Mouse (Mus musculus): ENCODE results near the gene Trh.

The Trh gene

GRCm38 (mm10) chr6:92224981-92225380 is 19.5 kb downstream of the Trh start:
- DNase-seq (ENCODE audit: low spot score in 2 of 2): no peak

GRCm38 (mm10) chr6:92222021-92222420 is 22.4 kb downstream of the Trh start:
- no peak for DNase-seq (ENCODE audit: low spot score in 2 of 2)

GRCm38 (mm10) chr6:92221604-92222003 is 22.8 kb downstream of the Trh start:
- DNase-seq (ENCODE audit: low spot score in 2 of 2): no peak

GRCm38 (mm10) chr6:92219445-92219844 is 25.0 kb downstream of the Trh start:
- DNase-seq (ENCODE audit: low spot score in 2 of 2): no peak

- DNase-seq (ENCODE audit: low spot score in 2 of 2): peak; percentile 89 to 95
Observed at GRCm38 (mm10) chr6:92214773-92215449, 29.5 kb downstream of the Trh start, which contains the start of gene Rbsn. Rbsn (minus strand) TSS chr6:92214925.

- peak in 1 of 2 experiments; percentile 65 for DNase-seq (ENCODE audit: low spot score in 2 of 2)
Observed at GRCm38 (mm10) chr6:92214055-92214772, 30.2 kb downstream of the Trh start.

- DNase-seq (ENCODE audit: low spot score in 2 of 2): no peak
Observed at GRCm38 (mm10) chr6:92199414-92199813, 45.0 kb downstream of the Trh start.
